Mouse (Mus musculus): ENCODE results near the gene Rab3gap1. TPM values are rescaled to one million over a fixed set of nuclear protein-coding genes. Genes with fewer than 3 reads are reported as not detected.
"Not testable (repeated sequence)": the region's sequence is repeated elsewhere in the genome, so short reads cannot be mapped to it uniquely, and the experiment has no call there.

The Rab3gap1 gene
- total and polyA plus RNA-seq, 3 experiments = 11.4 to 36.2 (median 34.1) TPM

GRCm38 (mm10) chr1:127948748-127949147 is 80.2 kb downstream of the Rab3gap1 start:
- Histone ChIP-seq H3K27me3 (ENCODE audit: control insufficient read depth, insufficient read depth, low read length) (no peaks in the 10 kb centered on the region), H3K9ac (ENCODE audit: low read depth, low read length) (no peak overlapping the region), H3K36me3 (ENCODE audit: control insufficient read depth, insufficient read depth, low read length) (no peaks in the 10 kb centered on the region), H3K4me3 (no peak overlapping the region), H3K79me2 (replicated peaks; ENCODE audit: control insufficient read depth, insufficient read depth, low read length) (no peaks in the 10 kb centered on the region), H3K4me1 (ENCODE audit: control insufficient read depth, insufficient read depth, low read length) (no peaks in the 10 kb centered on the region), H3K27ac (no peak overlapping the region)
- intact Hi-C loops (cut with DNase I) = no loop called here
- DNase-seq = no peak
- 74% methylated on average over 5 of the region's 5 CpGs for WGBS
- TF ChIP-seq CTCF (IDR thresholded peaks at IDR 0.05) = no peak
- TF ChIP-seq POLR2A (IDR thresholded peaks at IDR 0.05; ENCODE audit: insufficient read depth, low read depth, low read length) = no peak
- no peak for TF ChIP-seq EP300 (IDR thresholded peaks at IDR 0.05; ENCODE audit: insufficient read depth, low read depth, low read length)

- intact Hi-C loops (cut with DNase I) = no loop called here
- H3K79me2 ChIP-seq (replicated peaks; ENCODE audit: control insufficient read depth, insufficient read depth, low read length) = no peaks in the 10 kb centered on the region
- TF ChIP-seq EP300 (IDR thresholded peaks at IDR 0.05; ENCODE audit: insufficient read depth, low read depth, low read length) (no peak), CTCF (IDR thresholded peaks at IDR 0.05) (no peak), POLR2A (IDR thresholded peaks at IDR 0.05; ENCODE audit: insufficient read depth, low read depth, low read length) (no peak)
- no peak for DNase-seq
- no peaks in the 10 kb centered on the region for H3K27me3 ChIP-seq (ENCODE audit: control insufficient read depth, insufficient read depth, low read length)
- no peak overlapping the region for H3K9ac ChIP-seq (ENCODE audit: low read depth, low read length)
- no peaks in the 10 kb centered on the region for H3K36me3 ChIP-seq (ENCODE audit: control insufficient read depth, insufficient read depth, low read length)
- H3K27ac ChIP-seq = no peak overlapping the region
- no peak overlapping the region for H3K4me3 ChIP-seq
- H3K4me1 ChIP-seq (ENCODE audit: control insufficient read depth, insufficient read depth, low read length) = no peaks in the 10 kb centered on the region
- WGBS = 85% methylated on average over 4 of the region's 4 CpGs
These were observed 83.7 kb downstream of the Rab3gap1 start for GRCm38 (mm10) chr1:127952276-127952675.

GRCm38 (mm10) chr1:127954198-127954597 is 85.6 kb downstream of the Rab3gap1 start:
- H3K27me3 ChIP-seq (ENCODE audit: control insufficient read depth, insufficient read depth, low read length); H3K4me3 ChIP-seq; H3K9ac ChIP-seq (ENCODE audit: low read depth, low read length); DNase-seq; H3K27ac ChIP-seq; H3K79me2 ChIP-seq (replicated peaks; ENCODE audit: control insufficient read depth, insufficient read depth, low read length); H3K4me1 ChIP-seq (ENCODE audit: control insufficient read depth, insufficient read depth, low read length); H3K36me3 ChIP-seq (ENCODE audit: control insufficient read depth, insufficient read depth, low read length); intact Hi-C loops (cut with DNase I): not testable (repeated sequence)
- 43% methylated on average over 4 of the region's 4 CpGs for WGBS

GRCm38 (mm10) chr1:127954800-127955199 is 86.2 kb downstream of the Rab3gap1 start:
- no peaks in the 10 kb centered on the region for H3K27me3 ChIP-seq (ENCODE audit: control insufficient read depth, insufficient read depth, low read length)
- H3K9ac ChIP-seq (ENCODE audit: low read depth, low read length) = no peak overlapping the region
- DNase-seq = no peak
- TF ChIP-seq POLR2A (IDR thresholded peaks at IDR 0.05; ENCODE audit: insufficient read depth, low read depth, low read length) = no peak
- intact Hi-C loops (cut with DNase I) = no loop called here
- H3K4me3 ChIP-seq = no peak overlapping the region
- H3K79me2 ChIP-seq (replicated peaks; ENCODE audit: control insufficient read depth, insufficient read depth, low read length) = no peaks in the 10 kb centered on the region
- no peak overlapping the region for H3K27ac ChIP-seq
- no peaks in the 10 kb centered on the region for H3K36me3 ChIP-seq (ENCODE audit: control insufficient read depth, insufficient read depth, low read length)
- H3K4me1 ChIP-seq (ENCODE audit: control insufficient read depth, insufficient read depth, low read length) = peaks cover 3% of the 10 kb centered on the region
- 83% methylated on average over 4 of the region's 4 CpGs for WGBS

GRCm38 (mm10) chr1:127956524-127956923 is 88.0 kb downstream of the Rab3gap1 start:
- Histone ChIP-seq H3K4me1 (ENCODE audit: control insufficient read depth, insufficient read depth, low read length) (peaks cover 3% of the 10 kb centered on the region), H3K9ac (ENCODE audit: low read depth, low read length) (no peak overlapping the region), H3K4me3 (no peak overlapping the region), H3K27ac (no peak overlapping the region), H3K27me3 (ENCODE audit: control insufficient read depth, insufficient read depth, low read length) (no peaks in the 10 kb centered on the region), H3K79me2 (replicated peaks; ENCODE audit: control insufficient read depth, insufficient read depth, low read length) (no peaks in the 10 kb centered on the region), H3K36me3 (ENCODE audit: control insufficient read depth, insufficient read depth, low read length) (no peaks in the 10 kb centered on the region)
- TF ChIP-seq CTCF (IDR thresholded peaks at IDR 0.05) = no peak
- no peak for TF ChIP-seq POLR2A (IDR thresholded peaks at IDR 0.05; ENCODE audit: insufficient read depth, low read depth, low read length)
- TF ChIP-seq EP300 (IDR thresholded peaks at IDR 0.05; ENCODE audit: insufficient read depth, low read depth, low read length) = no peak
- intact Hi-C loops (cut with DNase I) = no loop called here
- DNase-seq = no peak
- WGBS = 89% methylated on average over 1 of the region's 1 CpGs

- DNase-seq = no peak
- H3K79me2 ChIP-seq (replicated peaks; ENCODE audit: control insufficient read depth, insufficient read depth, low read length) = no peaks in the 10 kb centered on the region
- H3K9ac ChIP-seq (ENCODE audit: low read depth, low read length) = no peak overlapping the region
- 41% methylated on average over 5 of the region's 5 CpGs for WGBS
- H3K4me3 ChIP-seq = no peak overlapping the region
- intact Hi-C loops (cut with DNase I) = no loop called here
- no peaks in the 10 kb centered on the region for H3K36me3 ChIP-seq (ENCODE audit: control insufficient read depth, insufficient read depth, low read length)
- no peaks in the 10 kb centered on the region for H3K27me3 ChIP-seq (ENCODE audit: control insufficient read depth, insufficient read depth, low read length)
- no peak overlapping the region for H3K27ac ChIP-seq
- TF ChIP-seq EP300 (IDR thresholded peaks at IDR 0.05; ENCODE audit: insufficient read depth, low read depth, low read length) (no peak), CTCF (IDR thresholded peaks at IDR 0.05) (no peak)
- H3K4me1 ChIP-seq (ENCODE audit: control insufficient read depth, insufficient read depth, low read length) = peaks cover 3% of the 10 kb centered on the region
These were observed 90.2 kb downstream of the Rab3gap1 start for GRCm38 (mm10) chr1:127958801-127959200.

GRCm38 (mm10) chr1:127959312-127959718 is 90.7 kb downstream of the Rab3gap1 start:
- Histone ChIP-seq H3K4me1 (ENCODE audit: control insufficient read depth, insufficient read depth, low read length) (peaks cover 3% of the 10 kb centered on the region), H3K79me2 (replicated peaks; ENCODE audit: control insufficient read depth, insufficient read depth, low read length) (no peaks in the 10 kb centered on the region), H3K27ac (no peak overlapping the region), H3K9ac (ENCODE audit: low read depth, low read length) (no peak overlapping the region; the same call in 1 of the 2 replicates), H3K27me3 (ENCODE audit: control insufficient read depth, insufficient read depth, low read length) (no peaks in the 10 kb centered on the region), H3K4me3 (no peak overlapping the region), H3K36me3 (ENCODE audit: control insufficient read depth, insufficient read depth, low read length) (no peaks in the 10 kb centered on the region)
- 39% methylated on average over 7 of the region's 7 CpGs for WGBS
- no peak for DNase-seq
- TF ChIP-seq POLR2A (IDR thresholded peaks at IDR 0.05; ENCODE audit: insufficient read depth, low read depth, low read length) = no peak
- TF ChIP-seq CTCF (IDR thresholded peaks at IDR 0.05) = no peak
- TF ChIP-seq EP300 (IDR thresholded peaks at IDR 0.05; ENCODE audit: insufficient read depth, low read depth, low read length) = no peak
- intact Hi-C loops (cut with DNase I) = no loop called here

Data from heart, adult 2 months (tissue).